Mouse (Mus musculus) liver, adult 2 months (tissue): ENCODE measurements around the gene Smpd2.

ENCODE experiments used
- CTCF ChIP-seq: fragments of 200-500 bp; IDR thresholded peaks from 2 replicates; pipeline ENCODE4 v1.5.1; 2011; ENCODE audit warnings: low read depth, low read length, control low read depth
- POLR2A ChIP-seq: fragments of 200-500 bp; IDR thresholded peaks from 2 replicates; pipeline ENCODE4 v1.6.1; 2011; ENCODE audit warnings: low read length, control low read depth; ENCODE audit not compliant: insufficient read depth; ENCODE audit errors: extremely low read depth

DNA sequence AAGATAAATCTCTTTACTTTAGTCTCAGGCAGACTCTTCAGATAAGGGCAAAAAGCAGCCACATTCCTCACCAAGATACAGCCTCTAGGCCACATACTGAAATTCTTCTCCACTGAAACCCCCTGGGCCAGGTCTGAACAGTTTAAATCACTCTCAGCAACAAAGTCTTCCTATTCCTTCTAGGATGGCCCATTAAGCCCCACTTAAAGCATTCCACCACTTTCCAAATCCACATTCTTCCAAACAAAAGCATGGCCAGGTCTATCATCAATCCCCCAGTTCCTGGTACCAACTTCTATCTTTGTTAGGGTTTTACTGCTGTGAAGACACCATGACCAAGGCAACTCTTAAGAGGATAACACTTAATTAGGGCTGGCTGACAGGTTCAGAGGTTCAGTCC is 17.6 kb downstream of the Smpd2 start:
- TF ChIP-seq POLR2A, result no peak
- no peak for TF ChIP-seq CTCF
